Comparison of ENCODE assay signal across 8 mouse cellular contexts in the genomic region with DNA sequence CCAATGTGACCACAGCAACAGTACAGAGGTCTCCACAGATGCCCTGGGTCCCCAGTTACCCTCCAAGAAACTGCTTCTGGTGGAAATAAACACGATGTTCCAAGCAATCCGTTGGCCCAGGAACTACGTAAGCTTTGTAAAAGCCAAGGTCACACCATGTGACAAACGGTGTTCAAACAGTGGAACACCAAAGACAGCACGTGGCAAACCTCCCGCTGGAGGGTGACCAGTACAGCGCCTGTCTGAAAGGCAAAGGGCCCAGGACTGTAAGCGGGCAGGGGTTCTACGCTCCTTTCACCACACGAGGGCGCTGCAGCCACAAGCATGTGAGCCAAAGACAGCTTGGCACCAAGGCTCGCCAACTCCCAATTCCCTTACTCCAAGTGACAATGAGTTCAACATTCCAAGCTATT. TPM values are rescaled to one million over a fixed set of nuclear protein-coding genes. Genes with fewer than 3 reads are reported as not detected.
DNase-seq lines count a peak whose midpoint lies in the region; ATAC-seq and TF ChIP-seq lines count a peak whose summit lies in the region.

No protein-coding gene starts in this region.

- peak overlapping the region; percentile 44; the same call in 1 of the 2 replicates for H3K9ac ChIP-seq in heart, embryonic 13.5 days
- H3K9ac ChIP-seq in kidney, postnatal 0 days (ENCODE audit: low read depth, low read length) = no peak overlapping the region
- H3K9ac ChIP-seq in liver, embryonic 12.5 days = no peak overlapping the region
- no peak overlapping the region for H3K9ac ChIP-seq in stomach, embryonic 14.5 days (replicated peaks; ENCODE audit: low read depth, low read length)

- H3K79me2 ChIP-seq in C2C12 (ENCODE audit: control insufficient read depth, insufficient read depth) = no peaks in the 10 kb centered on the region

- no peak overlapping the region for H3ac ChIP-seq in C2C12 (ENCODE audit: control insufficient read depth, insufficient read length, low read depth)

- no peaks in the 10 kb centered on the region for H3K9me3 ChIP-seq in heart, embryonic 13.5 days
- no peaks in the 10 kb centered on the region for H3K9me3 ChIP-seq in kidney, postnatal 0 days (replicated peaks; ENCODE audit: low read length)
- no peaks in the 10 kb centered on the region for H3K9me3 ChIP-seq in liver, embryonic 12.5 days (replicated peaks)
- no peaks in the 10 kb centered on the region for H3K9me3 ChIP-seq in stomach, embryonic 14.5 days (ENCODE audit: control insufficient read depth, low read depth, low read length)

- TF ChIP-seq CTCF in C2C12 (IDR thresholded peaks at IDR 0.05; ENCODE audit: control insufficient read depth, insufficient read depth, insufficient read length) = peak; percentile 95
- peak; percentile 99 for TF ChIP-seq CTCF in kidney, postnatal 0 days (IDR thresholded peaks at IDR 0.05; ENCODE audit: low read depth)

- peak overlapping the region; percentile 62 for H3K4me2 ChIP-seq in heart, embryonic 13.5 days
- H3K4me2 ChIP-seq in kidney, postnatal 0 days (ENCODE audit: low read length) = peak overlapping the region; percentile 21; the same call in 1 of the 2 replicates
- peak overlapping the region; percentile 45 for H3K4me2 ChIP-seq in liver, embryonic 12.5 days
- H3K4me2 ChIP-seq in stomach, embryonic 14.5 days (replicated peaks; ENCODE audit: low read depth, low read length) = no peak overlapping the region; the same call in 1 of the 2 replicates

- H3K27me3 ChIP-seq in C2C12 (ENCODE audit: control insufficient read depth, insufficient read depth, insufficient read length) = no peaks in the 10 kb centered on the region
- no peaks in the 10 kb centered on the region for H3K27me3 ChIP-seq in heart, embryonic 13.5 days (replicated peaks)
- H3K27me3 ChIP-seq in kidney, postnatal 0 days (ENCODE audit: insufficient read depth, low read length) = no peaks in the 10 kb centered on the region
- no peaks in the 10 kb centered on the region for H3K27me3 ChIP-seq in liver, embryonic 12.5 days (replicated peaks)
- H3K27me3 ChIP-seq in stomach, embryonic 14.5 days (ENCODE audit: control insufficient read depth, insufficient read depth, low read length) = no peaks in the 10 kb centered on the region

- peak; percentile 87 for ATAC-seq in erythroid progenitor cell, adult 5-6 weeks (replicated peaks; ENCODE audit: low FRiP score, poor library complexity, severe bottlenecking)
- peak; percentile 73; the same call in 1 of the 2 replicates for ATAC-seq in heart, embryonic 13.5 days (ENCODE audit: extremely low read depth, insufficient number of reproducible peaks, low FRiP score, low TSS enrichment)
- peak; percentile 93 for ATAC-seq in kidney, postnatal 0 days (replicated peaks; ENCODE audit: low FRiP score, low read depth)
- peak; percentile 80 for ATAC-seq in liver, embryonic 12.5 days
- ATAC-seq in stomach, embryonic 14.5 days (ENCODE audit: insufficient number of reproducible peaks, insufficient read depth, low FRiP score, low read depth) = peak; percentile 68

- H3K27ac ChIP-seq in heart, embryonic 13.5 days (replicated peaks) = no peak overlapping the region
- peak overlapping the region; percentile 59; the same call in 1 of the 2 replicates for H3K27ac ChIP-seq in kidney, postnatal 0 days
- 0 out of 2 replicates have a peak overlapping the region, but pooled peaks have one; percentile 30 for H3K27ac ChIP-seq in liver, embryonic 12.5 days
- no peak overlapping the region for H3K27ac ChIP-seq in stomach, embryonic 14.5 days (ENCODE audit: low read length)

- H3K4me1 ChIP-seq in heart, embryonic 13.5 days = peaks cover 28% of the 10 kb centered on the region
- 0 out of 2 replicates have a peak, but pooled peaks cover 3% of the 10 kb centered on the region for H3K4me1 ChIP-seq in kidney, postnatal 0 days (replicated peaks; ENCODE audit: insufficient read depth, low read length)
- peaks cover 22% of the 10 kb centered on the region for H3K4me1 ChIP-seq in liver, embryonic 12.5 days
- H3K4me1 ChIP-seq in stomach, embryonic 14.5 days (ENCODE audit: control insufficient read depth, insufficient read depth, low read length) = 0 out of 2 replicates have a peak, but pooled peaks cover 3% of the 10 kb centered on the region

- H3K36me3 ChIP-seq in C2C12 (ENCODE audit: control insufficient read depth, insufficient read depth) = no peaks in the 10 kb centered on the region
- peaks cover 40% of the 10 kb centered on the region for H3K36me3 ChIP-seq in heart, embryonic 13.5 days
- peaks cover 14% of the 10 kb centered on the region; the same call in 1 of the 2 replicates for H3K36me3 ChIP-seq in kidney, postnatal 0 days (ENCODE audit: insufficient read depth, low read length)
- H3K36me3 ChIP-seq in liver, embryonic 12.5 days = peaks cover 66% of the 10 kb centered on the region
- H3K36me3 ChIP-seq in stomach, embryonic 14.5 days (ENCODE audit: control insufficient read depth, insufficient read depth, low read length) = 0 out of 2 replicates have a peak, but pooled peaks cover 3% of the 10 kb centered on the region

- WGBS in heart, embryonic 13.5 days = 6% methylated on average over 12 of the region's 12 CpGs
- 3% methylated on average over 12 of the region's 12 CpGs for WGBS in kidney, postnatal 0 days
- 5% methylated on average over 12 of the region's 12 CpGs for WGBS in liver, embryonic 12.5 days (ENCODE audit: insufficient replicate concordance)
- 8% methylated on average over 12 of the region's 12 CpGs for WGBS in stomach, embryonic 14.5 days

- H3K79me3 ChIP-seq in C2C12 (ENCODE audit: low read depth) = no peaks in the 10 kb centered on the region

- H3K4me3 ChIP-seq in C2C12 (ENCODE audit: insufficient read depth, poor library complexity, severe bottlenecking) = no peak overlapping the region
- peak overlapping the region; percentile 21 for H3K4me3 ChIP-seq in heart, embryonic 13.5 days
- H3K4me3 ChIP-seq in kidney, postnatal 0 days (replicated peaks; ENCODE audit: low read depth, low read length) = no peak overlapping the region
- H3K4me3 ChIP-seq in liver, embryonic 12.5 days = no peak overlapping the region
- no peak overlapping the region for H3K4me3 ChIP-seq in stomach, embryonic 14.5 days (ENCODE audit: low read depth, low read length)

- DNase-seq in brain, adult 2 months (ENCODE audit: low read depth, low spot score) = peak; percentile 94
- peak; percentile 96 for DNase-seq in kidney, postnatal 0 days (ENCODE audit: low spot score)
- DNase-seq in natural killer cell, adult 2 months (ENCODE audit: low spot score in 2 of 2) = peak; percentile 72 to 83

TF ChIP-seq in C2C12, 6 proteins besides CTCF, POLR2A, EP300 and RAD21:
- no peak for TF ChIP-seq MYOD1 (IDR thresholded peaks at IDR 0.05; ENCODE audit: control insufficient read depth, insufficient read length, low read depth)
- peak; percentile 81 for TF ChIP-seq MAX (IDR thresholded peaks at IDR 0.05)
- peak; percentile 57 for TF ChIP-seq USF1 (IDR thresholded peaks at IDR 0.05; ENCODE audit: low read depth)

RNA-seq across cellular contexts. Expression of gene Marc1, which starts 13.3 kb away (rescaled TPM):
- 0.01 TPM for polyA plus RNA-seq in C2C12 (2012; fragmentation: generic; extraction: Trizol)
- total RNA-seq in erythroid progenitor cell, adult 5-6 weeks (2015; ENCODE audit: low replicate concordance) = 1.3 TPM in 1 of 2 replicates, not detected in the other
- total RNA-seq in erythroid progenitor cell, adult 5-6 weeks (2017; ENCODE audit: low replicate concordance) = 0.64 TPM in 1 of 2 replicates, not detected in the other
- 0.43 TPM in 1 of 2 replicates, not detected in the other for polyA plus RNA-seq in heart, embryonic 13.5 days (2015; fragmentation: Nextera tagmentation; extraction: Ambion mirVana)
- polyA plus RNA-seq in kidney, postnatal 0 days (2015; fragmentation: Nextera tagmentation; extraction: Ambion mirVana) = 0.23 and 0.29 TPM in 2 replicates
- 7.2 and 7.3 TPM in 2 replicates for polyA plus RNA-seq in liver, embryonic 12.5 days (2016; fragmentation: Nextera tagmentation; extraction: Ambion mirVana)
- polyA plus RNA-seq in stomach, embryonic 14.5 days (2014; fragmentation: Nextera tagmentation; extraction: Ambion mirVana) = 0.20 TPM in 1 of 2 replicates, not detected in the other

RNA-seq across cellular contexts. Expression of gene Marc2, which starts 21.8 kb away (rescaled TPM):
- 56.9 TPM for polyA plus RNA-seq in C2C12 (2012; fragmentation: generic; extraction: Trizol)
- total RNA-seq in erythroid progenitor cell, adult 5-6 weeks (2015; ENCODE audit: low replicate concordance) = 59.5 and 93.9 TPM in 2 replicates
- 10.8 and 24.5 TPM in 2 replicates for total RNA-seq in erythroid progenitor cell, adult 5-6 weeks (2017; ENCODE audit: low replicate concordance)
- polyA plus RNA-seq in heart, embryonic 13.5 days (2015; fragmentation: Nextera tagmentation; extraction: Ambion mirVana) = 98.8 and 124 TPM in 2 replicates
- polyA plus RNA-seq in kidney, postnatal 0 days (2015; fragmentation: Nextera tagmentation; extraction: Ambion mirVana) = 318 and 327 TPM in 2 replicates
- polyA plus RNA-seq in liver, embryonic 12.5 days (2016; fragmentation: Nextera tagmentation; extraction: Ambion mirVana) = 171 and 178 TPM in 2 replicates
- 174 and 197 TPM in 2 replicates for polyA plus RNA-seq in stomach, embryonic 14.5 days (2014; fragmentation: Nextera tagmentation; extraction: Ambion mirVana)

RNA-seq across cellular contexts. Expression of gene C130074G19Rik, which starts 58.6 kb away (rescaled TPM):
- not detected for polyA plus RNA-seq in C2C12 (2012; fragmentation: generic; extraction: Trizol)
- not detected in 2 replicates for total RNA-seq in erythroid progenitor cell, adult 5-6 weeks (2015; ENCODE audit: low replicate concordance)
- total RNA-seq in erythroid progenitor cell, adult 5-6 weeks (2017; ENCODE audit: low replicate concordance) = 0.26 TPM in 1 of 2 replicates, not detected in the other
- polyA plus RNA-seq in heart, embryonic 13.5 days (2015; fragmentation: Nextera tagmentation; extraction: Ambion mirVana) = 0.64 and 0.71 TPM in 2 replicates
- 7.4 and 7.6 TPM in 2 replicates for polyA plus RNA-seq in kidney, postnatal 0 days (2015; fragmentation: Nextera tagmentation; extraction: Ambion mirVana)
- polyA plus RNA-seq in liver, embryonic 12.5 days (2016; fragmentation: Nextera tagmentation; extraction: Ambion mirVana) = 1.2 and 1.3 TPM in 2 replicates
- 1.9 and 2.1 TPM in 2 replicates for polyA plus RNA-seq in stomach, embryonic 14.5 days (2014; fragmentation: Nextera tagmentation; extraction: Ambion mirVana)

Comparison
In these comparisons a context has a peak if more than half of its experiments do, and no peak if none do; other contexts are left out.
1. H3K27ac ChIP-seq: peak in kidney, postnatal 0 days (single experiment) and liver, embryonic 12.5 days (single experiment); none in heart, embryonic 13.5 days (single experiment) and stomach, embryonic 14.5 days (single experiment).
2. Peak in every context shown above with its lines, with median percentiles within 50 percentile points of each other: DNase-seq and ATAC-seq.